8 mouse cellular contexts compared by ENCODE assay signal in genomic region chr5:53326023-53326422, GRCm38 (mm10). TPM values are rescaled to one million over a fixed set of nuclear protein-coding genes. Genes with fewer than 3 reads are reported as not detected.
DNase-seq lines count a peak whose midpoint lies in the region; ATAC-seq lines count a peak whose summit lies in the region.

No protein-coding gene starts in this region.

- H3K27ac ChIP-seq in hindbrain, embryonic 15.5 days (replicated peaks), result no peak overlapping the region

- no peak overlapping the region for H3K9ac ChIP-seq in hindbrain, embryonic 15.5 days

- no peak overlapping the region for H3K4me3 ChIP-seq in hindbrain, embryonic 15.5 days

- H3K36me3 ChIP-seq in hindbrain, embryonic 15.5 days, result no peaks in the 10 kb centered on the region

- peak overlapping the region; percentile 38 for H3K4me2 ChIP-seq in hindbrain, embryonic 15.5 days

- H3K4me1 ChIP-seq in hindbrain, embryonic 15.5 days (replicated peaks), result peaks cover 14% of the 10 kb centered on the region

- no peaks in the 10 kb centered on the region for H3K27me3 ChIP-seq in hindbrain, embryonic 15.5 days

- H3K9me3 ChIP-seq in hindbrain, embryonic 15.5 days, result no peaks in the 10 kb centered on the region

- DNase-seq in R1 (ENCODE audit: low read depth, low spot score), result peak; percentile 82
- DNase-seq in cerebellum, adult 9-10 months, result peak; percentile 74
- peak; percentile 71 to 79 for DNase-seq in layer of hippocampus, postnatal 14 days (ENCODE audit: low spot score in 2 of 2)
- peak; percentile 78 to 81 for DNase-seq in lung, postnatal 4 days
- peak; percentile 86 for DNase-seq in retina, postnatal 1 day
- DNase-seq in urinary bladder, postnatal 14 days (ENCODE audit: low spot score), result peak; percentile 76

- 3% methylated on average over 8 of the region's 8 CpGs for WGBS in hindbrain, embryonic 15.5 days

- ATAC-seq in frontal cortex, adult (ENCODE audit: low TSS enrichment), result peak; percentile 97
- peak; percentile 86 for ATAC-seq in hindbrain, embryonic 15.5 days (ENCODE audit: low FRiP score, low read depth)

RNA-seq across cellular contexts. Expression of gene Smim20, which starts 59.1 kb away (rescaled TPM):
- 72.9 and 79.5 TPM in 2 replicates for polyA plus RNA-seq in hindbrain, embryonic 15.5 days (2015; fragmentation: Nextera tagmentation; extraction: Ambion mirVana)
- total RNA-seq in layer of hippocampus, postnatal 14 days (2021), result 10 to 100 TPM; 35.6 to 37.2 TPM
